In genomic region chr6:72714726-72715125, GRCm38 (mm10) we compare ENCODE assay signal across 8 mouse cellular contexts.
A peak's percentile ranks its signal among the peaks of the same experiment; 100 is the strongest.
DNase-seq lines count a peak whose midpoint lies in the region; ATAC-seq lines count a peak whose summit lies in the region.

No protein-coding gene starts in this region.

- DNase-seq in gastrocnemius, postnatal 14 days, result peak; percentile 39
- no peak for DNase-seq in gastrocnemius, postnatal 25 days
- DNase-seq in embryonic facial prominence, embryonic 10.5 days (ENCODE audit: low spot score), result no peak
- no peak for DNase-seq in thymus, postnatal 4 days
- no peak for DNase-seq in thymus, postnatal 10 days (ENCODE audit: low spot score in 2 of 2)
- no peak for DNase-seq in embryo, embryonic 11 days

- H3K9me3 ChIP-seq in embryonic facial prominence, embryonic 10.5 days, result no peaks in the 10 kb centered on the region
- no peaks in the 10 kb centered on the region for H3K9me3 ChIP-seq in intestine, embryonic 15.5 days
- no peaks in the 10 kb centered on the region for H3K9me3 ChIP-seq in limb, embryonic 13.5 days

- H3K4me1 ChIP-seq in embryonic facial prominence, embryonic 10.5 days, result peaks cover 58% of the 10 kb centered on the region
- H3K4me1 ChIP-seq in intestine, embryonic 15.5 days (replicated peaks), result peaks cover 32% of the 10 kb centered on the region
- peaks cover 73% of the 10 kb centered on the region for H3K4me1 ChIP-seq in limb, embryonic 13.5 days

- H3K36me3 ChIP-seq in embryonic facial prominence, embryonic 10.5 days (replicated peaks), result peaks cover 23% of the 10 kb centered on the region
- no peaks in the 10 kb centered on the region for H3K36me3 ChIP-seq in intestine, embryonic 15.5 days
- H3K36me3 ChIP-seq in limb, embryonic 13.5 days, result peaks cover 8% of the 10 kb centered on the region

- H3K27me3 ChIP-seq in embryonic facial prominence, embryonic 10.5 days (replicated peaks; ENCODE audit: low read depth, poor library complexity, severe bottlenecking), result no peaks in the 10 kb centered on the region
- H3K27me3 ChIP-seq in intestine, embryonic 15.5 days (replicated peaks), result no peaks in the 10 kb centered on the region
- no peaks in the 10 kb centered on the region for H3K27me3 ChIP-seq in limb, embryonic 13.5 days

- H3K4me3 ChIP-seq in embryonic facial prominence, embryonic 10.5 days, result no peak overlapping the region
- no peak overlapping the region for H3K4me3 ChIP-seq in intestine, embryonic 15.5 days (replicated peaks)
- H3K4me3 ChIP-seq in limb, embryonic 13.5 days, result no peak overlapping the region

- 73% methylated on average over 4 of the region's 4 CpGs for WGBS in embryonic facial prominence, embryonic 10.5 days
- WGBS in intestine, embryonic 15.5 days, result 26% methylated on average over 4 of the region's 4 CpGs
- WGBS in limb, embryonic 13.5 days, result 31% methylated on average over 4 of the region's 4 CpGs

- no peak for ATAC-seq in intestine, embryonic 15.5 days
- no peak for ATAC-seq in limb, embryonic 13.5 days (ENCODE audit: low FRiP score, low read depth)

- peak overlapping the region; percentile 58; the same call in 1 of the 2 replicates for H3K27ac ChIP-seq in embryonic facial prominence, embryonic 10.5 days (replicated peaks)
- 0 out of 2 replicates have a peak overlapping the region, but pooled peaks have one; percentile 20 for H3K27ac ChIP-seq in intestine, embryonic 15.5 days
- peak overlapping the region; percentile 61; the same call in 1 of the 2 replicates for H3K27ac ChIP-seq in limb, embryonic 13.5 days

- H3K4me2 ChIP-seq in intestine, embryonic 15.5 days (replicated peaks), result no peak overlapping the region
- H3K4me2 ChIP-seq in limb, embryonic 13.5 days (replicated peaks), result no peak overlapping the region

- intact Hi-C loops in gastrocnemius, postnatal 14 days (cut with DNase I; ENCODE audit: low total_unique reads), result no loop called here

- no peak overlapping the region for H3K9ac ChIP-seq in intestine, embryonic 15.5 days
- H3K9ac ChIP-seq in limb, embryonic 13.5 days, result no peak overlapping the region
